Mouse (Mus musculus) myocyte (in vitro differentiated cells): ENCODE results near the gene Zbtb11. TPM values are rescaled to one million over a fixed set of nuclear protein-coding genes. Genes with fewer than 3 reads are reported as not detected.
"Not testable (repeated sequence)": the region's sequence is repeated elsewhere in the genome, so short reads cannot be mapped to it uniquely, and the experiment has no call there.

Source experiments
- H3K27me3 ChIP-seq: one replicate; pipeline ENCODE4 v1.6.1; 2011; ENCODE audit not compliant: control insufficient read depth, insufficient read depth, insufficient read length
- H3K36me3 ChIP-seq: one replicate; pipeline ENCODE4 v1.6.1; 2011; ENCODE audit not compliant: control insufficient read depth, insufficient read depth
- H3K4me2 ChIP-seq: one replicate; pipeline ENCODE4 v1.6.1; 2011; ENCODE audit warnings: low read depth, control low read depth
- H3K4me3 ChIP-seq: one replicate; pipeline ENCODE4 v1.5.1; 2011; ENCODE audit warnings: mild to moderate bottlenecking, control low read depth, moderate library complexity
- H3K79me2 ChIP-seq: one replicate; pipeline ENCODE4 v1.6.1; 2011; ENCODE audit not compliant: control insufficient read depth, insufficient read depth
- H3ac ChIP-seq: one replicate; pipeline ENCODE4 v1.6.1; 2011; ENCODE audit not compliant: control insufficient read depth, insufficient read length
- CEBPB ChIP-seq: IDR thresholded peaks from 2 replicates; pipeline ENCODE4 v1.6.1; 2011; ENCODE audit warnings: mild to moderate bottlenecking, moderate library complexity; ENCODE audit not compliant: poor library complexity, insufficient read depth, severe bottlenecking
- E2F4 ChIP-seq: IDR thresholded peaks from one replicate; pipeline ENCODE4 v1.6.1; 2011; ENCODE audit warnings: mild to moderate bottlenecking, control low read depth, moderate library complexity; ENCODE audit not compliant: insufficient read depth
- MAX ChIP-seq: IDR thresholded peaks from one replicate; pipeline ENCODE4 v1.6.1; 2011; ENCODE audit warnings: low read depth, mild to moderate bottlenecking, control low read depth
- MYOD1 ChIP-seq, 3 experiments: IDR thresholded peaks; one replicate each; pipeline ENCODE4 v1.6.1; 2011; ENCODE audit warnings: control low read depth in 2 of 3, low read depth in 2 of 3, mild to moderate bottlenecking in 2 of 3, moderate library complexity in 1 of 3; ENCODE audit not compliant: insufficient read length in 2 of 3, control insufficient read depth in 1 of 3
- MYOG ChIP-seq, 3 experiments: IDR thresholded peaks; one replicate each; pipeline ENCODE4 v1.6.1; 2011; ENCODE audit warnings: control low read depth in 2 of 3, low read depth in 2 of 3, mild to moderate bottlenecking in 2 of 3; ENCODE audit not compliant: insufficient read length in 2 of 3, control insufficient read depth in 1 of 3, insufficient read depth in 1 of 3
- POLR2A ChIP-seq: IDR thresholded peaks from one replicate; pipeline ENCODE4 v1.6.1; 2011; ENCODE audit warnings: low read depth, mild to moderate bottlenecking, control low read depth, moderate library complexity; ENCODE audit not compliant: insufficient read length
- POLR2AphosphoS2 ChIP-seq: IDR thresholded peaks from one replicate; pipeline ENCODE4 v1.6.1; 2011; ENCODE audit warnings: low read depth, control low read depth; ENCODE audit not compliant: insufficient read length
- REST ChIP-seq: IDR thresholded peaks from one replicate; pipeline ENCODE4 v1.6.1; 2011; ENCODE audit warnings: mild to moderate bottlenecking, control low read depth, moderate library complexity; ENCODE audit not compliant: insufficient read depth, insufficient read length
- SRF ChIP-seq: IDR thresholded peaks from one replicate; pipeline ENCODE4 v1.6.1; 2011; ENCODE audit warnings: low read depth; ENCODE audit not compliant: control insufficient read depth, insufficient read length
- TCF12 ChIP-seq: IDR thresholded peaks from one replicate; pipeline ENCODE4 v1.6.1; 2011; ENCODE audit warnings: mild to moderate bottlenecking, control low read depth; ENCODE audit not compliant: poor library complexity, insufficient read depth, severe bottlenecking
- TCF3 ChIP-seq: IDR thresholded peaks from one replicate; pipeline ENCODE4 v1.6.1; 2011; ENCODE audit warnings: low read depth, control low read depth; ENCODE audit not compliant: insufficient read length
- USF1 ChIP-seq: IDR thresholded peaks from one replicate; pipeline ENCODE4 v1.6.1; 2011; ENCODE audit warnings: low read depth, mild to moderate bottlenecking, control low read depth, moderate library complexity
- polyA plus RNA-seq: library from polyadenylated mRNA; unstranded; fragments of >200 nt; fragmentation: generic; extraction: Trizol; gene quantifications from one replicate; pipeline ENCODE4 v1.2.1, GENCODE M21; 2012; ENCODE audit warnings: missing spikeins

Zbtb11 gene
- polyA plus RNA-seq, 1 experiment, result 5.1 TPM

DNA sequence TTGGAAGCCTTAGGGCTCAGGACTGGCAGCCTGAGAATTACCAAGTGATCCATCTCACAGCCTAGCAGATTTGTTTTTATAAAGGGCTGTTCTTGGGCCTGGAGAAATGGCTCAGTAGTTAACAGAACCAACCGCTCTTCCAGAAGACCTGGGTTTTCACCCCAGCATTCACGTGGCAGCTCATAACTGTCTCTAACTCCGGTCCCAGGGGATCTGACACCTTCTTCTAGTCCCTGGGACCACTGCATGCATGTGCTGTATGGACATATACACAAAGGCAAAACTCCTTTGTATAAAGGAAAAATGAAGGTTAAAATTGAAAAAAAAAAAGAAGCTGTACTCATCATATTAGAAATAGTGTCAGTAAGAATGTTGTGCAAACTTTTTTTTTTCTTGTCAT, 23.2 kb upstream of the Zbtb11 start:
- Histone ChIP-seq H3K4me3 (no peak overlapping the region), H3K36me3 (no peaks in the 10 kb centered on the region), H3K4me2 (no peak overlapping the region), H3ac (no peak overlapping the region), H3K79me2 (no peaks in the 10 kb centered on the region), H3K27me3 (no peaks in the 10 kb centered on the region)
- TF ChIP-seq CEBPB (no peak), REST (no peak), POLR2AphosphoS2 (no peak), USF1 (no peak), E2F4 (no peak), TCF12 (no peak), TCF3 (no peak), POLR2A (no peak), SRF (no peak), MYOG (IDR thresholded peaks at IDR 0.05; ENCODE audit: control insufficient read depth in 1 of 3, insufficient read depth in 1 of 3, insufficient read length in 2 of 3, low read depth in 2 of 3) (no peak), MAX (no peak), MYOD1 (IDR thresholded peaks at IDR 0.05; ENCODE audit: control insufficient read depth in 1 of 3, insufficient read length in 2 of 3, low read depth in 2 of 3) (no peak)

DNA sequence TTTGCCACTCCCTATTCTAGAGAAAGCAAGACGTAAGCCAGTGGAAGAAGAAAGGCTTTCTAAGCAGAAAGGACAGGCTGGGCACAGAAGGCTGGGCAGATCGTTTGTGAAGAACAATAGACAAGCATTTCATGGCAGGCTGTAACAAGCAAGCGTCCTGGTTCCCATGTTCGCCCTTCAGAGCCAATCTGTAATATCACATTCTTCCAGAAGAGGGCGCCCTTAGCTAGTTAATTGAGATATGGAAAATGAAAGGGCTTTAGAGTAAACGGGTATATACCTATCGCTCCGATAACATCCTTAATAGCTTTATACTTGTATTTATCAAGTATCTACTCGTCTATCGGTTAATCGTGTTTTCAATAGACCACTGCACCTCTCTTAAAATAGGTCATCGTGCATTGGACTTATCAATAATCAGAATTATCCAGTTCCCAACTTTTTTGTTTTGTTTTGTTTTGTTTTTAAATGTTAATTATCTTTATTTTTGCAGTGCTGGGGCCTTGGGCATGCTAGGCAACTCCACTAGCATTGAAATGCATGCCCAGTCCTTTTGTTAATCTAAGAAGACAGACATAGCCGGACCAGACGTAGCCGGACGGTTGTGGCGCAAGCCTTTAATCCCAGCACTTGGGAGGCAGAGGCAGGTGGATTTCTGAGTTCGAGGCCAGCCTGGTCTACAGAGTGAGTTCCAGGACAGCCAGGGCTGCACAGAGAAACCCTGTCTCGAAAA, 22.6 kb upstream of the Zbtb11 start:
- no peak overlapping the region for H3K4me3 ChIP-seq

DNA sequence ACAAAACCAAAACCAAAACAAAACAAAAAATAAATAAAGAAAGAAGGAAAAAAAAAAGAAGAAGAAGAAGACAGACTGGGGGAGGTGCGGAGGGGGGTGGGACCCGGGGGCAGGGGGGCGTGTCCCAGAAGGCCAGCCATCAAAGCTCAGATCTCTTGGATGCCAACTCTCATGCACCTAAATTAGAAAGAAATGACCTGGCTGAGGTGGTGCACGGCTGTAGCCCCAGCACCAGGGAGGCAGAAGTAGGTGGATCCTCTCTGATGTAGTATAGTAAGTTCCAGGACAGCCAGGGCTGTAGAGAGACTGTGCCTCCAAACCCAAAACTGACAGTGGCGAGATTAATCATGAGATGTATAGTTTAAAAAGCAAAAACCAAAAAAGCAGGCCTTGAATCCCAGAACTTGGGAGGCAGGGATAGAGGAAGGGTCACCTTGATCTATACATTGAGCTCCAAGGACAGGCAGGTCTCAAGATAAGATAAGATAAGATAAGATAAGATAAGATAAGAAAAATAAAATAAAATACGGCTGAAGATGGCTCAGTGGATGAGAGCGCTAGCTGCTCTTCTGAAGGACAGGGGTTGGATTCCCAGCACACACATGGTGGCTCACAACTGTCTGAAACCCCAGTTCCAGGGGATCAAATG, 21.9 kb upstream of the Zbtb11 start:
- Histone ChIP-seq H3ac (no peak overlapping the region), H3K4me3 (no peak overlapping the region), H3K27me3 (no peaks in the 10 kb centered on the region), H3K4me2 (peak overlapping the region; percentile 63), H3K36me3 (no peaks in the 10 kb centered on the region), H3K79me2 (no peaks in the 10 kb centered on the region)
- TF ChIP-seq MYOG (IDR thresholded peaks at IDR 0.05; ENCODE audit: control insufficient read depth in 1 of 3, insufficient read depth in 1 of 3, insufficient read length in 2 of 3, low read depth in 2 of 3), result no peak
- no peak for TF ChIP-seq POLR2A
- no peak for TF ChIP-seq TCF3
- no peak for TF ChIP-seq REST
- TF ChIP-seq CEBPB, result no peak
- TF ChIP-seq USF1, result no peak
- TF ChIP-seq MYOD1 (IDR thresholded peaks at IDR 0.05; ENCODE audit: control insufficient read depth in 1 of 3, insufficient read length in 2 of 3, low read depth in 2 of 3), result no peak
- no peak for TF ChIP-seq SRF

More for the DNA sequence above, 22.6 kb upstream of the Zbtb11 start:
- Histone ChIP-seq H3K36me3 (no peaks in the 10 kb centered on the region), H3K79me2 (no peaks in the 10 kb centered on the region), H3K27me3 (no peaks in the 10 kb centered on the region), H3K4me2 (peak overlapping the region; percentile 63), H3ac (no peak overlapping the region)
- TF ChIP-seq MAX (no peak), CEBPB (no peak), MYOG (IDR thresholded peaks at IDR 0.05; ENCODE audit: control insufficient read depth in 1 of 3, insufficient read depth in 1 of 3, insufficient read length in 2 of 3, low read depth in 2 of 3) (no peak), E2F4 (no peak), TCF12 (no peak), TCF3 (no peak), USF1 (no peak), POLR2AphosphoS2 (no peak), SRF (no peak), POLR2A (no peak), REST (no peak), MYOD1 (IDR thresholded peaks at IDR 0.05; ENCODE audit: control insufficient read depth in 1 of 3, insufficient read length in 2 of 3, low read depth in 2 of 3) (no peak)

DNA sequence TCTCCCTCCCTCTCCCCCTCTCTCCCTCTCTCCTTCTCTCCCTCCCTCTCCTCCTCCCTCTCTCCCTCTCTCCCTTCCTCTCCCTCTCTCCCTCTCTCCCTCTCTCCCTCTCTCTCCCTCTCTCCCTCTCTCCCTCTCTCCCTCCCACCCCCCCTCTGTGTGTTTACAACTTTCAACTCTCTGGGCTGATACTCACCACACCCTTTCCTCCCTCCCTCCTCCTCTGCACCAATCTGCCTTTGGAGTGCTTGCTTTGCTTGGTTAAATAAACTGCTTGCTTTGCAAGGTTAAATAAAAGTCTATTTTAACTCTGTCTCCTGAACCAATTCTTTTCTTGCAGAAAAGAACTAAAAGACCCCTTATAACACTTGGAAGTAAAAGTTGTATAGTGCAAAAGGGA, 20.9 kb upstream of the Zbtb11 start:
- no peaks in the 10 kb centered on the region for H3K79me2 ChIP-seq
- H3K4me2 ChIP-seq, result no peak overlapping the region
- no peaks in the 10 kb centered on the region for H3K36me3 ChIP-seq
- H3K4me3 ChIP-seq, result no peak overlapping the region
- H3ac ChIP-seq, result no peak overlapping the region
- no peaks in the 10 kb centered on the region for H3K27me3 ChIP-seq
- TF ChIP-seq SRF, result no peak
- TF ChIP-seq USF1, result no peak
- no peak for TF ChIP-seq MYOG (IDR thresholded peaks at IDR 0.05; ENCODE audit: control insufficient read depth in 1 of 3, insufficient read depth in 1 of 3, insufficient read length in 2 of 3, low read depth in 2 of 3)
- TF ChIP-seq MYOD1 (IDR thresholded peaks at IDR 0.05; ENCODE audit: control insufficient read depth in 1 of 3, insufficient read length in 2 of 3, low read depth in 2 of 3), result no peak
- TF ChIP-seq POLR2AphosphoS2, result no peak
- TF ChIP-seq TCF3, result no peak
- TF ChIP-seq CEBPB, result no peak
- no peak for TF ChIP-seq MAX
- TF ChIP-seq TCF12, result no peak
- no peak for TF ChIP-seq POLR2A
- no peak for TF ChIP-seq REST
- TF ChIP-seq E2F4, result no peak

DNA sequence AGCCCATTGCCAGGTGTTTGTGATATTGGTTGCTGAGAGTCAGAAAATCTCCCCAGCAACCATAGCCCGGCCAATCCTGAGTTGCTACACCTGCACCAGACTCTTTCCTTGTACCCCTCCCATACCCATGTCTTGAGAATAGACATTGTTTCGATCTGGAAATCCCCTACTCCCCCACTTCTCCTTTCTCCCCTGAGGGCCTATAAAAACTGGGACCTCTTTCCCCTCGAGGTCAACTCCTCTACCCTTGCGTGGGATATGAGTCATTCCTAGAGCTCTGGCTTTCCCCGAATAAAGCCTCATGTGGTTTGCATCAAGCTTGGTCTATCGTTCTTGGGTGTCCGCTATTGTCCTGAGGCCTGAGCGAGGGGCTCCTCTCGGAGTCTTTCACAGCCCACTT, 19.5 kb upstream of the Zbtb11 start:
- H3K27me3 ChIP-seq, H3K79me2 ChIP-seq, H3ac ChIP-seq, H3K36me3 ChIP-seq, H3K4me3 ChIP-seq, H3K4me2 ChIP-seq: not testable (repeated sequence)

DNA sequence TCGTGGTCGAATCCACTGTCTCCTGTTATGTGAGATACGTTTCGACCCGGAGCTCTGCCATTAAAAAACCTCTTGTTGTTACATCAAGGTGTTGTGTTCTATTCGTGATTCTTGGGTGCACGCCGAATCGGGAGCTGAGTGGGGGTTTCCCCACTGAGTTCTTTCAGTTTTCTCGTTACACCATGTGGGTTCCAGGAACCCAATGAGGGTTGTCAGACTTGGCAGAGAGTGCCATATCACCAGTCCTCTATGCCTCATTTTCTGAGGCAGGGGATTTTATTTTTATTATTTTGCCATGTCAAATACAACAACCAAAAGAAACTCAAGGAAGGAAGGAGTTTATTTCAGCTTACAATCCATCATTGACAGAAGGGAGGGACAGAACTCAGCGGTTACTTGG, 10.6 kb upstream of the Zbtb11 start:
- Histone ChIP-seq H3K36me3 (peaks cover 11% of the 10 kb centered on the region), H3K79me2 (peaks cover 18% of the 10 kb centered on the region)
- H3K4me2 ChIP-seq, H3K4me3 ChIP-seq, H3ac ChIP-seq, H3K27me3 ChIP-seq: not testable (repeated sequence)
